Mouse (Mus musculus) bone marrow, adult 2 months (tissue): ENCODE measurements around the gene Pea15a.

Source experiments
- CTCF ChIP-seq: fragments of 200-500 bp; IDR thresholded peaks from 2 replicates; pipeline ENCODE4 v1.5.1; 2011; ENCODE audit warnings: low read length, control low read depth; ENCODE audit not compliant: control insufficient read depth, insufficient read depth
- POLR2A ChIP-seq: fragments of 200-500 bp; IDR thresholded peaks from 2 replicates; pipeline ENCODE4 v1.6.1; 2011; ENCODE audit warnings: low read depth, mild to moderate bottlenecking, control low read depth, low read length, borderline replicate concordance; ENCODE audit not compliant: control insufficient read depth

GRCm38 (mm10) chr1:172173181-172173580 is 33.4 kb downstream of the Pea15a start:
- TF ChIP-seq CTCF (no peak), POLR2A (no peak)
